Mouse (Mus musculus) thymus, postnatal 25 days (tissue): ENCODE measurements around the gene Abhd12b.
A peak's percentile ranks its signal among the peaks of the same experiment; 100 is the strongest.

ENCODE experiments used
- DNase-seq: peaks from one replicate; pipeline ENCODE4 v3.0.0; 2022

The Abhd12b gene

GRCm38 (mm10) chr12:70153842-70154241 is at the start of gene Abhd12b:
Gene Abhd12b (plus strand): TSS chr12:70154142.
- no peak for DNase-seq

GRCm38 (mm10) chr12:70104199-70104598 is 49.7 kb upstream of the Abhd12b start:
- DNase-seq, result no peak

- DNase-seq, result peak; percentile 42
Measured at GRCm38 (mm10) chr12:70104776-70105420, 49.0 kb upstream of the Abhd12b start.

- no peak for DNase-seq
Measured at GRCm38 (mm10) chr12:70105885-70106284, 48.1 kb upstream of the Abhd12b start.

- no peak for DNase-seq
Measured at GRCm38 (mm10) chr12:70106508-70106907, 47.4 kb upstream of the Abhd12b start.

- DNase-seq, result no peak
Measured at GRCm38 (mm10) chr12:70108104-70108503, 45.8 kb upstream of the Abhd12b start.

GRCm38 (mm10) chr12:70109921-70110320 is 44.0 kb upstream of the Abhd12b start:
- no peak for DNase-seq

- no peak for DNase-seq
Measured at GRCm38 (mm10) chr12:70110375-70111116, 43.4 kb upstream of the Abhd12b start.

- no peak for DNase-seq
Measured at GRCm38 (mm10) chr12:70111117-70111366, 42.9 kb upstream of the Abhd12b start.

GRCm38 (mm10) chr12:70111367-70112089 is 42.4 kb upstream of the Abhd12b start:
- peak; percentile 74 for DNase-seq

GRCm38 (mm10) chr12:70112090-70112383 is 41.9 kb upstream of the Abhd12b start:
- DNase-seq, result no peak

GRCm38 (mm10) chr12:70113351-70113750 is 40.6 kb upstream of the Abhd12b start, which contains the start of gene Nin:
Gene Nin (minus strand): TSS chr12:70113717.
- DNase-seq, result no peak

- DNase-seq, result no peak
Measured at GRCm38 (mm10) chr12:70117146-70117545, 36.8 kb upstream of the Abhd12b start.

- no peak for DNase-seq
Measured at GRCm38 (mm10) chr12:70118721-70119345, 35.1 kb upstream of the Abhd12b start.

GRCm38 (mm10) chr12:70119552-70119951 is 34.4 kb upstream of the Abhd12b start:
- DNase-seq, result peak; percentile 35

- no peak for DNase-seq
Measured at GRCm38 (mm10) chr12:70126626-70127025, 27.3 kb upstream of the Abhd12b start.

GRCm38 (mm10) chr12:70129105-70129504 is 24.8 kb upstream of the Abhd12b start:
- peak; percentile 53 for DNase-seq

- peak; percentile 55 for DNase-seq
Measured at GRCm38 (mm10) chr12:70131042-70131675, 22.8 kb upstream of the Abhd12b start.

- DNase-seq, result no peak
Measured at GRCm38 (mm10) chr12:70134627-70135235, 19.2 kb upstream of the Abhd12b start.

GRCm38 (mm10) chr12:70136185-70136756 is 17.7 kb upstream of the Abhd12b start:
- DNase-seq, result peak; percentile 71

- no peak for DNase-seq
Measured at GRCm38 (mm10) chr12:70137095-70137494, 16.8 kb upstream of the Abhd12b start.

- no peak for DNase-seq
Measured at GRCm38 (mm10) chr12:70137626-70138025, 16.3 kb upstream of the Abhd12b start.
